Mouse (Mus musculus): ENCODE measurements around the gene Fam129b.

DNA sequence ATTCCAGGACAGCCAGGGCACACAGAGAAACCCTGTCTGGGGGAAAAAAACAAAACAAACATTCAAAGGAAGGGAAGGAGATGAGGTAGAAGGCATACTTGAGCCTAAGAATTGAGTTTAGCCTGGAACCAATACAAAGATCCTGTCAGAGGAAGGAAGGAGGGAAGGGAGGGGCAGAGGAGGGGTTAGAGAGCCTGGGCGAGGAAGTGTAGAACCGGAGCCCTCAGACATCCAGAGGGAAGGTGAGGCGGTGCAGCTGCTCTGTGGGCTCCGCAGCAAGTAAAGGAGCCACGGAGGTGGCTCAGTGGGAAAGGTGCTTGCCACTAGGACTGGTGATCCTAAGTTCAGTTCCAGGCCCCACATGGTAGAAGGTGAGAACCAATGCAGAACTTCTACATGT is 34.8 kb upstream of the Fam129b start:
- TF ChIP-seq EP300 (IDR thresholded peaks at IDR 0.05; ENCODE audit: low read depth), result no peak
- no peak for TF ChIP-seq CTCF (IDR thresholded peaks at IDR 0.05; ENCODE audit: low read depth)

Measured in liver, postnatal 0 days (tissue).